Mouse (Mus musculus): ENCODE results near the gene Gabarap. TPM values are rescaled to one million over a fixed set of nuclear protein-coding genes. Genes with fewer than 3 reads are reported as not detected.

Gene Gabarap
- total and polyA plus RNA-seq, 3 experiments = 132 to 241 TPM; not detected in 1

DNA sequence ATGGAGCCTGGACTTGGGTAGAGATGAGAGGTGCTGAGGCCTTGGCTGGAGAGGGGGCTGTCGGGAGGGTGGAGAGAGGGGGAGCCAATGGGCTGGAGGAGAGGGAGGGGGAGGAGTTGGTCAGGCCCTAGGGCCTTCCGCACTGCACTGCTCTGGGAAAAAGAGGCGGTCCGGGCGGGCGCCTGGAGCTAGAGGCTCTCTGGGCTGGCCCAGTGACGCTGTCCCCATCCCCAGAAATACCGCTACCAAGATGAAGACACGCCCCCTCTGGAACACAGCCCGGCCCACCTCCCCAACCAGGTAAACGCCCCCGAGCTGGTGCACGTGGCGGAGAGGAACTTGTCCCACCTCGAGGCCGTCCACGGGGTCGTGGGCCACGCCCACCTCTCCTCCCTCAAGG is 35.7 kb downstream of the Gabarap start (continued):
- TF ChIP-seq MAZ (IDR thresholded peaks at IDR 0.05; ENCODE audit: low read depth, low read length) = no peak
- TF ChIP-seq HCFC1 (IDR thresholded peaks at IDR 0.05; ENCODE audit: low read depth, low read length) = no peak
- TF ChIP-seq E2F4 (IDR thresholded peaks at IDR 0.05; ENCODE audit: borderline replicate concordance, low read depth, low read length) = no peak
- no peak for TF ChIP-seq EP300 (IDR thresholded peaks at IDR 0.05; ENCODE audit: low read depth in 1 of 2, low read length in 2 of 2)
- TF ChIP-seq GATA1 (IDR thresholded peaks at IDR 0.05; ENCODE audit: low read depth, low read length) = no peak

DNA sequence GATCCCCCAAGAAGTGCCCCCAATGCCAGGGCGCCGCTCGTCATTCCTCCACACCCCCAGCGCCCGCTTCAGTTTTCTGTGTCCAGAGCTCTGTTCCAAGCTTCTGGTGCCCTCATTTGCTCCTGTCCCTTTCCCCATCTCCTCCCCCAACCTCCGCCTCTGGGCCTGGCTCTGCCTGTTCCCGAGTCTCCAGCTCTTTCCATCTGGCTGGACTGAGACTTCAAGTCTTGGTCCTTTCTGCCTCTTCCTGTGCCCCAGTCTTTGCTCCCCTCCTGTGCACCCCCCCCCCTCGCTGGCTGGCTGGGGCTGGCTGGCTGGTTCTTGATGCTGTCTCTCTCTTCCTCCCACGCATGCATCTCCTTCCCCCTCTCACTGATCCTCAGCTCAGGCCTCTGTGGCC is 36.5 kb downstream of the Gabarap start:
- TF ChIP-seq ZMIZ1 (IDR thresholded peaks at IDR 0.05; ENCODE audit: low read depth, low read length) (no peak), POLR2AphosphoS2 (IDR thresholded peaks at IDR 0.05; ENCODE audit: low read length) (no peak), POLR2A (IDR thresholded peaks at IDR 0.05; ENCODE audit: control insufficient read depth in 1 of 2, insufficient read depth in 1 of 2, low read depth in 1 of 2, low read length in 2 of 2, poor library complexity in 1 of 2) (no peak), USF1 (IDR thresholded peaks at IDR 0.05; ENCODE audit: low read depth, low read length) (no peak), HCFC1 (IDR thresholded peaks at IDR 0.05; ENCODE audit: low read depth, low read length) (no peak)
- H3K79me2 ChIP-seq (ENCODE audit: control insufficient read depth, insufficient read depth, low read length, poor library complexity) = no peaks in the 10 kb centered on the region
- peaks cover 0 to 3% of the 10 kb centered on the region in 2 experiments; a peak in 2 of 4 replicates for H3K36me3 ChIP-seq (ENCODE audit: control insufficient read depth in 1 of 2, insufficient read depth in 2 of 2, low read length in 2 of 2)
- H3K27ac ChIP-seq (ENCODE audit: control insufficient read depth, low read depth, low read length) = no peak overlapping the region
- H3K4me3 ChIP-seq (ENCODE audit: control insufficient read depth in 1 of 2, insufficient read depth in 1 of 2, low read depth in 2 of 2, low read length in 2 of 2) = no peak overlapping the region
- H3K27me3 ChIP-seq (ENCODE audit: control insufficient read depth in 1 of 2, insufficient read depth in 2 of 2, low read length in 2 of 2) = no peaks in the 10 kb centered on the region
- H3K9me3 ChIP-seq (replicated peaks; ENCODE audit: insufficient read depth, low read length) = no peaks in the 10 kb centered on the region
- H3K4me1 ChIP-seq (ENCODE audit: control insufficient read depth in 1 of 2, insufficient read depth in 2 of 2, low read length in 2 of 2) = peaks cover 0 to 9% of the 10 kb centered on the region in 2 experiments; a peak in 2 of 4 replicates
- DNase-seq (ENCODE audit: low read depth, low spot score) = no peak
- H3K9ac ChIP-seq (ENCODE audit: control insufficient read depth, low read depth, low read length, poor library complexity, severe bottlenecking) = no peak overlapping the region

DNA sequence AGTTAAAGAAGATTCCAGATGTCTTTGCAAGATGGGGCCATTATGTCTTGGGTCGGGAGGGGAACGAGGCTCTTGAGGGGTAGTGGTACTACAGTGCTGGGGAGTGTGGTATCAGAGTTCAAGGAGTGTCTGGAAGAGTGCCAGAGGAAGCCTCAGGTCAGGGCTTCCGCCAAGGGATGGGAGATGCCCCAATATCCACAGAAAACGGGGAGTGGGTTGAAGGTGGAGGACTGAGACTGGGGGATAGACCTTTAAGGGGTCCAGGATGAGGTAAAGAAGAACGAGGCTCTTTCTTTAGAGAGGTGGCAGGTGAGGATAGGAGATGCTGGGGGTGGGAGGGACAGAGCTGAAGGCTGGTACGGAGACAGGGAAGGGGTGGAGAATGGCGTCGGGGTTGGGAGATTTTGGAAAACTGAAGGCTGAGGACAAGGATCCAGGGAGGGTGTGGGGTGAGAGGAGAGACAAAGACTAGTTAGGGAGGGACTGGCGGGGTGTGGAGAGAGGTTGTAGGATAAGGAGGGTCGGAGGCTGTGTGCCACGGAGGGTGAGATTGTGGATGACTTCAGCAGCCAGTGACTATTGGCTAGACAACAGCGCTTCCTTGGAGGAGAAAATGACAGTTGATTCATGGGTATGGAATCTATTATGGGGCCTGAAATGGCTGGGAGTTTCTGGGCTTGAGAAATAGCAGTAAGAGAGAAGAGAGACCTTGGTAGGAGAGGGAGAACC is 37.6 kb downstream of the Gabarap start:
- no peak for DNase-seq (ENCODE audit: low read depth, low spot score)
- H3K27me3 ChIP-seq (ENCODE audit: control insufficient read depth in 1 of 2, insufficient read depth in 2 of 2, low read length in 2 of 2) = no peaks in the 10 kb centered on the region
- TF ChIP-seq EP300 (IDR thresholded peaks at IDR 0.05; ENCODE audit: low read depth in 1 of 2, low read length in 2 of 2) (no peak), SMC3 (IDR thresholded peaks at IDR 0.05; ENCODE audit: low read depth, low read length) (no peak), SIN3A (IDR thresholded peaks at IDR 0.05; ENCODE audit: low read length) (no peak), BHLHE40 (IDR thresholded peaks at IDR 0.05; ENCODE audit: borderline replicate concordance, low read depth, low read length) (no peak), ETS1 (IDR thresholded peaks at IDR 0.05; ENCODE audit: low read depth, low read length) (no peak), ZC3H11A (IDR thresholded peaks at IDR 0.05; ENCODE audit: low read depth, low read length) (no peak), NRF1 (IDR thresholded peaks at IDR 0.05; ENCODE audit: insufficient read depth, low read depth, low read length, poor library complexity, severe bottlenecking) (no peak), MAX (IDR thresholded peaks at IDR 0.05; ENCODE audit: low read length) (no peak), KAT2A (conservative IDR thresholded peaks at IDR 0.05; ENCODE audit: low read depth, low read length) (no peak), RAD21 (IDR thresholded peaks at IDR 0.05; ENCODE audit: low read depth, low read length) (no peak), ZMIZ1 (IDR thresholded peaks at IDR 0.05; ENCODE audit: low read depth, low read length) (no peak), ELF1 (IDR thresholded peaks at IDR 0.05; ENCODE audit: low read depth, low read length) (no peak), TAL1 (IDR thresholded peaks at IDR 0.05; ENCODE audit: low read length) (no peak), HCFC1 (IDR thresholded peaks at IDR 0.05; ENCODE audit: low read depth, low read length) (no peak), USF2 (IDR thresholded peaks at IDR 0.05; ENCODE audit: borderline replicate concordance in 1 of 2, insufficient read depth in 1 of 2, low read depth in 1 of 2, low read length in 2 of 2) (no peak), E2F4 (IDR thresholded peaks at IDR 0.05; ENCODE audit: borderline replicate concordance, low read depth, low read length) (no peak), POLR2AphosphoS2 (IDR thresholded peaks at IDR 0.05; ENCODE audit: low read length) (no peak), POLR2AphosphoS5 (IDR thresholded peaks at IDR 0.05; ENCODE audit: borderline replicate concordance, low read depth, low read length) (no peak), RCOR1 (IDR thresholded peaks at IDR 0.05; ENCODE audit: low read depth, low read length) (no peak)
- H3K4me1 ChIP-seq (ENCODE audit: control insufficient read depth in 1 of 2, insufficient read depth in 2 of 2, low read length in 2 of 2) = peaks cover 0 to 9% of the 10 kb centered on the region in 2 experiments; a peak in 2 of 4 replicates
- no peak overlapping the region for H3K4me3 ChIP-seq (ENCODE audit: control insufficient read depth in 1 of 2, insufficient read depth in 1 of 2, low read depth in 2 of 2, low read length in 2 of 2)
- no peaks in the 10 kb centered on the region for H3K79me2 ChIP-seq (ENCODE audit: control insufficient read depth, insufficient read depth, low read length, poor library complexity)
- H3K36me3 ChIP-seq (ENCODE audit: control insufficient read depth in 1 of 2, insufficient read depth in 2 of 2, low read length in 2 of 2) = peaks cover 0 to 3% of the 10 kb centered on the region in 2 experiments; a peak in 2 of 4 replicates
- no peaks in the 10 kb centered on the region for H3K9me3 ChIP-seq (replicated peaks; ENCODE audit: insufficient read depth, low read length)
- no peak overlapping the region for H3K9ac ChIP-seq (ENCODE audit: control insufficient read depth, low read depth, low read length, poor library complexity, severe bottlenecking)
- no peak overlapping the region for H3K27ac ChIP-seq (ENCODE audit: control insufficient read depth, low read depth, low read length)
